Mouse (Mus musculus): ENCODE data around the gene March4. TPM values are rescaled to one million over a fixed set of nuclear protein-coding genes. Genes with fewer than 3 reads are reported as not detected.

March4 gene
- polyA plus RNA-seq, 1 experiment from 2014 or later, result 0.08 TPM

DNA sequence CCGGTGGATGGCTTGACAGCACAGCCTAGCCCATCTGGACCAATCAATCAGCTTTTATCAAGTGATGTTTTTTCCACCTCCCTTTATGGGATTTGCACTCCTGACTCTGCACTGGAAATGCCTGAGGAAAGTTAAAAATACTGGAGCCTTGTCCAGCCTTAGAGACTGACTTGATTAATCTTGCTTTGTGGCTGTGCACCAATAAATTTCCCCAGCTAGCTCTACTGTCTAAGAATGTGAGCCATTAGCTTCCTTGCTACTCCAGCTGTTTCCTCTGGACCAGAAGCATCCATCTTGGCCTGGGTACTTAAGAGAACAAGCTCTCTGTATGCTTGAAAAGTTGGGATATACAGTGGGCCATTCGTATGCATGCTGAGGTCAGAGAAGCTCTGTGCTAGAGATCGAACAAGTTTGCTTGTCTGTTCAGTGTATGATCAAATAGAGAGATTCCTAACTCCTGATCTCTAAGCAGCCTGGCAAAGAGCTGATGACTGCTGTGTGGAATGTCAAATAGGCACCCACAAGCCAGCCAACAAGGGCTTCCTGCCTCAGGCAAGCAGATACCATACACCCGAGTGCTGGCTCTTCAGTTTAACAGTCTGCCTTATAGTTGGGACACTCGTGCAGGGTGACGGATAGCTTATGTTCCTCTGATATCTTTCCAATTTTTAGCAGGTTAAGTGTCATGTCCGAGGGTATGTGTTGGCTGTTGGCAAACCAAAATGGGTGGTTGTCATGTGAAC lies 25.8 kb downstream of the March4 start:
- H3K4me3 ChIP-seq (ENCODE audit: low read depth, low read length), result no peak overlapping the region
- H3K9ac ChIP-seq (ENCODE audit: low read length), result no peak overlapping the region
- ATAC-seq (ENCODE audit: low FRiP score, low TSS enrichment) (no peak), DNase-seq (ENCODE audit: low spot score) (no peak)
- TF ChIP-seq CTCF (IDR thresholded peaks at IDR 0.05; ENCODE audit: low read depth), result no peak
- no peak for TF ChIP-seq EP300 (optimal IDR thresholded peaks at IDR 0.05)
- no peaks in the 10 kb centered on the region for H3K27me3 ChIP-seq (ENCODE audit: control insufficient read depth, insufficient read depth, low read length)
- no peak overlapping the region for H3K27ac ChIP-seq (replicated peaks)
- no peaks in the 10 kb centered on the region for H3K36me3 ChIP-seq (ENCODE audit: control insufficient read depth, insufficient read depth, low read length)
- H3K4me2 ChIP-seq (replicated peaks; ENCODE audit: low read depth), result no peak overlapping the region
- 56% methylated on average over 7 of the region's 7 CpGs for WGBS
- no peaks in the 10 kb centered on the region for H3K9me3 ChIP-seq (ENCODE audit: control insufficient read depth, low read length)
- H3K4me1 ChIP-seq (replicated peaks; ENCODE audit: control insufficient read depth, insufficient read depth), result no peaks in the 10 kb centered on the region

DNA sequence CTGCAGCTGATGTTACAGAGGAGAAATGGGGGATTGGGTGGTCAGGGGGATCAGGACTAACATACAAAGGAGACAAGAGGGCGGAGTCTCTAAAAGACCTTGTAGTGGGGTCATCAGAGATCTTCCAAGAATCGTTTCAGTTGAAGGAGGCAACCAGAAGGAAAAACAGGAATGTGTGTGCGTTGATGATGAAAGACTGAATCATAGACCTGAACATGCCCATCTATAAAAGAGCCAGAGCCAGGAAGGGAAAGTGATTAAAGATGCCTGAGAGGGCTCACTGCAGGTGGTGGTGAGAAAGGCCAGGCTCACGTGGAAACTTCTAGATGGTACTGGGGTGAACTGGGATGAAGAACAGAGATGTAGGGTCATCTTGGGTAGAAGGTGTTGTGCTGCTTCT lies 27.2 kb downstream of the March4 start:
- H3K9me3 ChIP-seq (ENCODE audit: control insufficient read depth, low read length), result no peaks in the 10 kb centered on the region
- DNase-seq (ENCODE audit: low spot score), result no peak
- WGBS, result 81% methylated on average over 4 of the region's 4 CpGs

DNA sequence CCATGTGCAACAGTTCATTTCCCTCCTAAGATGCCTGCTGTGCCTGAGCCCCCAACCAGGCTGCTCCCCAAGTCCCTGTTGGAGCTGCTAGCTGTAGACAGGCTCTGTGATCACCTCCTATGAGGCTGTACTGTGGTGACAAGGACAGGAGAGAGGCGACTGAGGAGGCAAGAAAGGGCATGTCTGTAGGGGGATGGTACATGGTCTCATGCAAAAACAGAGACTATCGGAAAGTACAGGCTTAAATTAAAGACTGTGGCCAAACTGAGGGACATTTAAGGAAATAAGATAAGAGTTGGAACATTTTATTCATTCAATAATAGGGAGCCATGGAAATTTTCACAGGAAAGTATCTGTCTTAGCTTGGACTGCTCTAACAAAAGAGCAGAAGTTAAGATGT lies 29.1 kb downstream of the March4 start:
- H3K4me3 ChIP-seq (ENCODE audit: low read depth, low read length), result no peak overlapping the region
- H3K27me3 ChIP-seq (ENCODE audit: control insufficient read depth, insufficient read depth, low read length), result no peaks in the 10 kb centered on the region
- no peaks in the 10 kb centered on the region for H3K4me1 ChIP-seq (replicated peaks; ENCODE audit: control insufficient read depth, insufficient read depth)
- TF ChIP-seq EP300 (optimal IDR thresholded peaks at IDR 0.05), result no peak
- TF ChIP-seq CTCF (IDR thresholded peaks at IDR 0.05; ENCODE audit: low read depth), result no peak
- no peak overlapping the region for H3K27ac ChIP-seq (replicated peaks)
- 61% methylated on average over 2 of the region's 2 CpGs for WGBS
- no peak overlapping the region for H3K9ac ChIP-seq (ENCODE audit: low read length)
- no peak for DNase-seq (ENCODE audit: low spot score)
- no peaks in the 10 kb centered on the region for H3K9me3 ChIP-seq (ENCODE audit: control insufficient read depth, low read length)
- H3K4me2 ChIP-seq (replicated peaks; ENCODE audit: low read depth), result no peak overlapping the region
- H3K36me3 ChIP-seq (ENCODE audit: control insufficient read depth, insufficient read depth, low read length), result no peaks in the 10 kb centered on the region
- ATAC-seq (ENCODE audit: low FRiP score, low TSS enrichment), result no peak

More for the DNA sequence above, 27.2 kb downstream of the March4 start:
- TF ChIP-seq CTCF (IDR thresholded peaks at IDR 0.05; ENCODE audit: low read depth) (no peak), EP300 (optimal IDR thresholded peaks at IDR 0.05) (no peak)
- Histone ChIP-seq H3K4me2 (replicated peaks; ENCODE audit: low read depth) (no peak overlapping the region), H3K4me3 (ENCODE audit: low read depth, low read length) (no peak overlapping the region), H3K36me3 (ENCODE audit: control insufficient read depth, insufficient read depth, low read length) (no peaks in the 10 kb centered on the region), H3K27ac (replicated peaks) (no peak overlapping the region), H3K4me1 (replicated peaks; ENCODE audit: control insufficient read depth, insufficient read depth) (no peaks in the 10 kb centered on the region), H3K27me3 (ENCODE audit: control insufficient read depth, insufficient read depth, low read length) (no peaks in the 10 kb centered on the region), H3K9ac (ENCODE audit: low read length) (no peak overlapping the region)
- no peak for ATAC-seq (ENCODE audit: low FRiP score, low TSS enrichment)

DNA sequence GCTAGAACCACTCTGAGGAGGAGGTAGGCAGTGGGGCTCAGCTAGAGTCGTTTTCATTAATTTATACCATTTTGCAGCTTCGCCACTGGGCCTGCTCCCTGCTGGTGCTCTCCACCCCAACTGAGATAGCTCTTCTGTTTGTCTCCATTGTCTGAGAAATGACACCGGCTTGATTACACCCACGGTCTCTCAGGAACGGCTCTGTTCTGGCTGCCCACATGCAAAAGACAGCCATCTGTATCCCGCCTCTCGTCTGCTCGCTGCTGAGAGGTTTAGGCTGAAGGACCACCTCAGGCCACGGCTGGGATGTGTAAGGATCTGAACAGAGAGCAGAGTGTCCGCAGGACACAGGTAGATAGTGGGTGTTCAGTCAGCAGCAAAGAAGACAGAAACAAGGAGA lies 30.5 kb downstream of the March4 start:
- Histone ChIP-seq H3K36me3 (ENCODE audit: control insufficient read depth, insufficient read depth, low read length) (no peaks in the 10 kb centered on the region), H3K27me3 (ENCODE audit: control insufficient read depth, insufficient read depth, low read length) (no peaks in the 10 kb centered on the region), H3K4me3 (ENCODE audit: low read depth, low read length) (no peak overlapping the region), H3K9me3 (ENCODE audit: control insufficient read depth, low read length) (no peaks in the 10 kb centered on the region), H3K27ac (replicated peaks) (no peak overlapping the region), H3K4me2 (replicated peaks; ENCODE audit: low read depth) (no peak overlapping the region), H3K4me1 (replicated peaks; ENCODE audit: control insufficient read depth, insufficient read depth) (no peaks in the 10 kb centered on the region), H3K9ac (ENCODE audit: low read length) (no peak overlapping the region)
- WGBS, result 50% methylated on average over 10 of the region's 10 CpGs
- TF ChIP-seq CTCF (IDR thresholded peaks at IDR 0.05; ENCODE audit: low read depth), result no peak
- TF ChIP-seq EP300 (optimal IDR thresholded peaks at IDR 0.05), result no peak
- DNase-seq (ENCODE audit: low spot score), result no peak
- no peak for ATAC-seq (ENCODE audit: low FRiP score, low TSS enrichment)

DNA sequence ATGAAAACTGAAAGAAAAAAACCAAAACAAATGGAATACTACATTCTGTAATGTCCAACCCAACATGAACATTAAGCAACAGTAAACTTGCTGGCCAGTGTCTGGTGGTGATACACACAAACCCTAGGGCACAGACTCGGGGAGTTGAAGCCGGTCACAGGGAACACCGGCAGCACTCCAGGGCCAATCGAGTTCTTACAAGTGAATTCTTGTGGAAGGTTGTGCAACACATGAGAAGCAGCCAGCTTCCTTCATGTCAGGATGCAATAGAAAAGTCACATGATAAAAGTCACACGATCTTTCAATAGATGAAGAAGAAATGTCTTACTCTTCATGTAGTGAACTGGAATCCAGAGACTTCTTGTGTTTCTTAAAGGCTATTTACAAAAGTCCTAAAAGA lies 39.1 kb downstream of the March4 start:
- ATAC-seq (ENCODE audit: low FRiP score, low TSS enrichment) (no peak), DNase-seq (ENCODE audit: low spot score) (no peak)
- Histone ChIP-seq H3K4me2 (replicated peaks; ENCODE audit: low read depth) (no peak overlapping the region), H3K9ac (ENCODE audit: low read length) (no peak overlapping the region), H3K36me3 (ENCODE audit: control insufficient read depth, insufficient read depth, low read length) (no peaks in the 10 kb centered on the region), H3K4me3 (ENCODE audit: low read depth, low read length) (no peak overlapping the region), H3K9me3 (ENCODE audit: control insufficient read depth, low read length) (no peaks in the 10 kb centered on the region), H3K4me1 (replicated peaks; ENCODE audit: control insufficient read depth, insufficient read depth) (no peaks in the 10 kb centered on the region), H3K27ac (replicated peaks) (no peak overlapping the region), H3K27me3 (ENCODE audit: control insufficient read depth, insufficient read depth, low read length) (no peaks in the 10 kb centered on the region)
- WGBS, result 78% methylated on average over 5 of the region's 5 CpGs
- TF ChIP-seq EP300 (optimal IDR thresholded peaks at IDR 0.05), result no peak
- TF ChIP-seq CTCF (IDR thresholded peaks at IDR 0.05; ENCODE audit: low read depth), result no peak

DNA sequence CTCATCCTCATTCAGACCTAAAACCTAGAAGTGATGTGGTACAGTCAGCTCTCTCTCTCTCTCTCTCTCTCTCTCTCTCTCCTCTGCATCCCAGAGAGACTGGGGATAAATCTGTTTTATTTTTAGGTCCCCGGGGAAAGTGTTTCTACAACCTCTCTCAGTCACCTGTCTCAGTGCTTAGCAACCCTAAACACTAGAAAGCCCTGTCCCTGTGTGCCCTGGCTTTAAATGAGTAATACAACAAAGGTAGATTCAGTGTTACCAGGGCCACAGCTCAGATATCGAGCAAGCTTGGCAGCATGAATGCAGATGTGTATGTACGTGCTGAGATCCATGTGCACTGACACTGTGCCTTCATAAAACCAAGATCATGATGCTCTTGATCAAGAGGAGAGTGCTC lies 43.3 kb downstream of the March4 start:
- ATAC-seq (ENCODE audit: low FRiP score, low TSS enrichment) (no peak), DNase-seq (ENCODE audit: low spot score) (no peak)
- no peak overlapping the region for H3K27ac ChIP-seq (replicated peaks)
- no peaks in the 10 kb centered on the region for H3K9me3 ChIP-seq (ENCODE audit: control insufficient read depth, low read length)
- H3K9ac ChIP-seq (ENCODE audit: low read length), result no peak overlapping the region
- no peaks in the 10 kb centered on the region for H3K36me3 ChIP-seq (ENCODE audit: control insufficient read depth, insufficient read depth, low read length)
- TF ChIP-seq EP300 (optimal IDR thresholded peaks at IDR 0.05), result no peak
- no peak for TF ChIP-seq CTCF (IDR thresholded peaks at IDR 0.05; ENCODE audit: low read depth)
- H3K4me3 ChIP-seq (ENCODE audit: low read depth, low read length), result no peak overlapping the region
- no peaks in the 10 kb centered on the region for H3K4me1 ChIP-seq (replicated peaks; ENCODE audit: control insufficient read depth, insufficient read depth)
- no peaks in the 10 kb centered on the region for H3K27me3 ChIP-seq (ENCODE audit: control insufficient read depth, insufficient read depth, low read length)
- 83% methylated on average over 3 of the region's 3 CpGs for WGBS
- no peak overlapping the region for H3K4me2 ChIP-seq (replicated peaks; ENCODE audit: low read depth)
